Mouse (Mus musculus) frontal cortex, postnatal 36 days (tissue): ENCODE measurements around the gene Gm27029.
"Not testable (repeated sequence)": the region's sequence is repeated elsewhere in the genome, so short reads cannot be mapped to it uniquely, and the experiment has no call there.

Experiments used
- DNase-seq, 2 experiments: peaks; one replicate each; pipeline ENCODE4 v3.0.0; 2022; ENCODE audit warnings: low spot score in 2 of 2

The Gm27029 gene

GRCm38 (mm10) chr11:101420148-101420547 lies 4.4 kb downstream of the Gm27029 start:
- no peak for DNase-seq

- no peak for DNase-seq
These were observed 5.0 kb downstream of the Gm27029 start for GRCm38 (mm10) chr11:101419610-101420009.

GRCm38 (mm10) chr11:101418991-101419390 lies 5.6 kb downstream of the Gm27029 start:
- DNase-seq, result peak; percentile 17 to 57

- peak; percentile 92 for DNase-seq
These were observed 7.3 kb downstream of the Gm27029 start, which contains the start of gene Aarsd1 for GRCm38 (mm10) chr11:101417101-101417855. Gene Aarsd1 (minus strand): TSS chr11:101417615.

- no peak for DNase-seq
These were observed 8.0 kb downstream of the Gm27029 start for GRCm38 (mm10) chr11:101416433-101417100.

- no peak for DNase-seq
These were observed 9.3 kb downstream of the Gm27029 start for GRCm38 (mm10) chr11:101415306-101415705.

- peak; percentile 65 to 74 for DNase-seq
These were observed 29.5 kb downstream of the Gm27029 start for GRCm38 (mm10) chr11:101395110-101395509.

- no peak for DNase-seq
These were observed 42.8 kb downstream of the Gm27029 start for GRCm38 (mm10) chr11:101381817-101382216.

- DNase-seq, result no peak
These were observed 45.7 kb downstream of the Gm27029 start for GRCm38 (mm10) chr11:101378926-101379325.

GRCm38 (mm10) chr11:101378196-101378595 lies 46.4 kb downstream of the Gm27029 start:
- not testable (repeated sequence) for DNase-seq

- no peak for DNase-seq
These were observed 50.1 kb downstream of the Gm27029 start for GRCm38 (mm10) chr11:101374421-101374938.

GRCm38 (mm10) chr11:101370141-101370540 lies 54.5 kb downstream of the Gm27029 start:
- DNase-seq, result no peak

- DNase-seq, result no peak
These were observed 57.2 kb downstream of the Gm27029 start, which contains the start of gene G6pc for GRCm38 (mm10) chr11:101367326-101367935. Gene G6pc (plus strand): TSS chr11:101367561.

GRCm38 (mm10) chr11:101364531-101364931 lies 60.1 kb downstream of the Gm27029 start:
- DNase-seq, result no peak

- no peak for DNase-seq
These were observed 63.9 kb downstream of the Gm27029 start for GRCm38 (mm10) chr11:101360651-101361113.

- no peak for DNase-seq
These were observed 64.8 kb downstream of the Gm27029 start for GRCm38 (mm10) chr11:101359776-101360175.

GRCm38 (mm10) chr11:101357505-101358182 lies 67.0 kb downstream of the Gm27029 start:
- DNase-seq, result no peak
